Mouse (Mus musculus): ENCODE results near the gene Hoxd9. TPM values are rescaled to one million over a fixed set of nuclear protein-coding genes. Genes with fewer than 3 reads are reported as not detected.
A peak's percentile ranks its signal among the peaks of the same experiment; 100 is the strongest.

Gene Hoxd9
- polyA plus RNA-seq (2015; fragmentation: Nextera tagmentation; extraction: Ambion mirVana): 0.31 and 0.34 TPM in 2 replicates

GRCm38 (mm10) chr2:74697567-74698121 is at the start of gene Hoxd9:
Gene Hoxd9, plus strand, starts transcription at chr2:74697727.
- DNase-seq (ENCODE audit: low spot score): peak; percentile 29
- no peaks in the 10 kb centered on the region for H3K4me1 ChIP-seq (replicated peaks; ENCODE audit: control insufficient read depth, insufficient read depth)
- H3K27me3 ChIP-seq (ENCODE audit: control insufficient read depth, insufficient read depth, low read length): peaks cover 33% of the 10 kb centered on the region
- H3K4me2 ChIP-seq (replicated peaks; ENCODE audit: low read depth): peak within 1 kb of the TSS; percentile 49
- ATAC-seq (ENCODE audit: low FRiP score, low TSS enrichment): peak; percentile 48; the same call in 1 of the 2 replicates
- no peak within 1 kb of the TSS for H3K27ac ChIP-seq (replicated peaks)
- H3K9me3 ChIP-seq (ENCODE audit: control insufficient read depth, low read length): no peaks in the 10 kb centered on the region
- no peak within 1 kb of the TSS for H3K9ac ChIP-seq (ENCODE audit: low read length)
- H3K36me3 ChIP-seq (ENCODE audit: control insufficient read depth, insufficient read depth, low read length): no peaks in the 10 kb centered on the region
- H3K4me3 ChIP-seq (ENCODE audit: low read depth, low read length): peak within 1 kb of the TSS; percentile 37
- WGBS: 1% methylated on average over 43 of the region's 43 CpGs
- no peak for TF ChIP-seq EP300 (optimal IDR thresholded peaks at IDR 0.05)
- no peak; the same call in 1 of the 2 replicates for TF ChIP-seq CTCF (IDR thresholded peaks at IDR 0.05; ENCODE audit: low read depth)

- Histone ChIP-seq H3K27ac (replicated peaks) (no peak overlapping the region), H3K4me1 (replicated peaks; ENCODE audit: control insufficient read depth, insufficient read depth) (no peaks in the 10 kb centered on the region), H3K4me3 (ENCODE audit: low read depth, low read length) (no peak overlapping the region), H3K9me3 (ENCODE audit: control insufficient read depth, low read length) (no peaks in the 10 kb centered on the region), H3K9ac (ENCODE audit: low read length) (no peak overlapping the region), H3K27me3 (ENCODE audit: control insufficient read depth, insufficient read depth, low read length) (peaks cover 43% of the 10 kb centered on the region; the same call in 1 of the 2 replicates), H3K4me2 (replicated peaks; ENCODE audit: low read depth) (no peak overlapping the region), H3K36me3 (ENCODE audit: control insufficient read depth, insufficient read depth, low read length) (no peaks in the 10 kb centered on the region)
- DNase-seq (ENCODE audit: low spot score) (no peak), ATAC-seq (ENCODE audit: low FRiP score, low TSS enrichment) (no peak)
- TF ChIP-seq CTCF (IDR thresholded peaks at IDR 0.05; ENCODE audit: low read depth) (no peak), EP300 (optimal IDR thresholded peaks at IDR 0.05) (no peak)
- 35% methylated on average over 2 of the region's 2 CpGs for WGBS
These were observed 44.6 kb upstream of the Hoxd9 start for GRCm38 (mm10) chr2:74652996-74653340.

- H3K27ac ChIP-seq (replicated peaks): no peak overlapping the region
- WGBS: 13% methylated on average over 17 of the region's 17 CpGs
- no peaks in the 10 kb centered on the region for H3K4me1 ChIP-seq (replicated peaks; ENCODE audit: control insufficient read depth, insufficient read depth)
- ATAC-seq (ENCODE audit: low FRiP score, low TSS enrichment) (no peak), DNase-seq (ENCODE audit: low spot score) (no peak)
- no peaks in the 10 kb centered on the region for H3K9me3 ChIP-seq (ENCODE audit: control insufficient read depth, low read length)
- H3K36me3 ChIP-seq (ENCODE audit: control insufficient read depth, insufficient read depth, low read length): no peaks in the 10 kb centered on the region
- peaks cover 42% of the 10 kb centered on the region; the same call in 1 of the 2 replicates for H3K27me3 ChIP-seq (ENCODE audit: control insufficient read depth, insufficient read depth, low read length)
- TF ChIP-seq EP300 (optimal IDR thresholded peaks at IDR 0.05): no peak
- no peak for TF ChIP-seq CTCF (IDR thresholded peaks at IDR 0.05; ENCODE audit: low read depth)
- no peak overlapping the region for H3K4me2 ChIP-seq (replicated peaks; ENCODE audit: low read depth)
- no peak overlapping the region for H3K4me3 ChIP-seq (ENCODE audit: low read depth, low read length)
- H3K9ac ChIP-seq (ENCODE audit: low read length): no peak overlapping the region
These were observed 43.6 kb upstream of the Hoxd9 start for GRCm38 (mm10) chr2:74653781-74654535.

GRCm38 (mm10) chr2:74654743-74655419 is 42.6 kb upstream of the Hoxd9 start:
- ATAC-seq (ENCODE audit: low FRiP score, low TSS enrichment) (no peak), DNase-seq (ENCODE audit: low spot score) (no peak)
- Histone ChIP-seq H3K27ac (replicated peaks) (no peak overlapping the region), H3K9me3 (ENCODE audit: control insufficient read depth, low read length) (no peaks in the 10 kb centered on the region), H3K36me3 (ENCODE audit: control insufficient read depth, insufficient read depth, low read length) (no peaks in the 10 kb centered on the region), H3K9ac (ENCODE audit: low read length) (no peak overlapping the region), H3K27me3 (ENCODE audit: control insufficient read depth, insufficient read depth, low read length) (peaks cover 33% of the 10 kb centered on the region; the same call in 1 of the 2 replicates), H3K4me3 (ENCODE audit: low read depth, low read length) (no peak overlapping the region), H3K4me2 (replicated peaks; ENCODE audit: low read depth) (no peak overlapping the region), H3K4me1 (replicated peaks; ENCODE audit: control insufficient read depth, insufficient read depth) (no peaks in the 10 kb centered on the region)
- no peak for TF ChIP-seq CTCF (IDR thresholded peaks at IDR 0.05; ENCODE audit: low read depth)
- WGBS: 7% methylated on average over 20 of the region's 20 CpGs

- DNase-seq (ENCODE audit: low spot score): no peak
- no peaks in the 10 kb centered on the region for H3K9me3 ChIP-seq (ENCODE audit: control insufficient read depth, low read length)
- WGBS: 5% methylated on average over 15 of the region's 47 CpGs
- no peaks in the 10 kb centered on the region for H3K4me1 ChIP-seq (replicated peaks; ENCODE audit: control insufficient read depth, insufficient read depth)
- ATAC-seq (ENCODE audit: low FRiP score, low TSS enrichment): peak; percentile 73
- H3K27ac ChIP-seq (replicated peaks): no peak overlapping the region
- H3K4me3 ChIP-seq (ENCODE audit: low read depth, low read length): peak overlapping the region; percentile 28
- TF ChIP-seq CTCF (IDR thresholded peaks at IDR 0.05; ENCODE audit: low read depth) (peak; percentile 47), EP300 (optimal IDR thresholded peaks at IDR 0.05) (no peak)
- H3K4me2 ChIP-seq (replicated peaks; ENCODE audit: low read depth): peak overlapping the region; percentile 39
- no peak overlapping the region for H3K9ac ChIP-seq (ENCODE audit: low read length)
- H3K36me3 ChIP-seq (ENCODE audit: control insufficient read depth, insufficient read depth, low read length): no peaks in the 10 kb centered on the region
- H3K27me3 ChIP-seq (ENCODE audit: control insufficient read depth, insufficient read depth, low read length): peaks cover 28% of the 10 kb centered on the region; the same call in 1 of the 2 replicates
These were observed 42.1 kb upstream of the Hoxd9 start for GRCm38 (mm10) chr2:74655420-74655781.
